Mouse (Mus musculus) brain, embryonic 14.5 days (tissue): ENCODE measurements around the gene Car14.

Experiments
- CTCF ChIP-seq: fragments of 200-500 bp; IDR thresholded peaks from 2 replicates; pipeline ENCODE4 v1.5.1; 2012; ENCODE audit warnings: inconsistent platforms, mild to moderate bottlenecking, moderate library complexity, borderline replicate concordance; ENCODE audit not compliant: insufficient read depth, insufficient read length; ENCODE audit errors: extremely low read depth
- POLR2A ChIP-seq: fragments of 200-500 bp; IDR thresholded peaks from 2 replicates; pipeline ENCODE4 v1.6.1; 2012; ENCODE audit warnings: mild to moderate bottlenecking, inconsistent platforms, borderline replicate concordance; ENCODE audit not compliant: poor library complexity, insufficient read depth, insufficient read length, severe bottlenecking; ENCODE audit errors: extremely low read depth

DNA sequence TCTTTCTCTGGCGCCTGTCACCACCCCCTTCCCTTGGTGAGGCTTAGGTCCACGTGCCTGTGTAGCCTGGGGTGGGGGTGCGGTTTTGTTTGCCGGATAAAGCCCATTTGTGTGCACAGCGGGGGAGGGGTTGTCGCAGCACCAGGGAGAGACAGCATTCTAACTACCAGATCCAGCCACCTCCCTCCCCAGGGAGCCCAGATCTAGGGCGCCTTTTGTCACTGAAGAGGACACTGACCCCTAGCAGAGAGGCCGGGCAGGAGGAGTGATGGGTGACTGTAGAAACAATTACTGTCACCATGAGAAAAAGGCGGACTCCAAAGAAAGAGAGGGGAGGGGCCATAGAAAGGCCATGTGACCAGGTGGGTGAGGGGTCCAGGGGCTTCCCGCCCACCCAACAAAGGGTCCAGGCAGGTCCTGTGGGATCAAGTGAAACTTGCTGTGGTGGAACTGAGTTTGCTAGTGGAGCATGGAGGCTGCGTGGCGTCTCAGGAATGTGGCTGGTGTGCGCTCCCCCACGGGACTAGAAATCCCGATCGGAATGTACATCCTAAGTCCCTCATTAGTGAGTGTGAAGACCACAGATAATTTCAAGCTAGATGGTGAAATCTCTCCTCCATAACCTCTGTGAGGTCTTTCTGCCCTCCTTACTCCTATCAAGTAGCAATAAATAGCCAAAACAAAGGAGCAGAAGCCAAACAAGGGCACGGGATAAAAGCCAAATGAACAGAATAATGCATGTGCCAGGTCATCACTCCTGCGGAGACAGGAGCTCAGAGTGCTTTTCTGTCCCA is 852 bp upstream of the Car14 start:
- no peak for TF ChIP-seq POLR2A
- no peak for TF ChIP-seq CTCF
